Mouse (Mus musculus) myocyte (in vitro differentiated cells): ENCODE measurements at regions not wholly inside any gene's neighbourhood (a gene's known extent, or its start where the extent isn't known, plus 50 kb on each side); places are given as distances from the start of the nearest gene placed in this dataset.

ENCODE experiments used
- E2F4 ChIP-seq: IDR thresholded peaks from one replicate; pipeline ENCODE4 v1.6.1; 2011; ENCODE audit warnings: mild to moderate bottlenecking, control low read depth, moderate library complexity; ENCODE audit not compliant: insufficient read depth
- MAX ChIP-seq: IDR thresholded peaks from one replicate; pipeline ENCODE4 v1.6.1; 2011; ENCODE audit warnings: low read depth, mild to moderate bottlenecking, control low read depth
- MYOD1 ChIP-seq, 3 experiments: IDR thresholded peaks; one replicate each; pipeline ENCODE4 v1.6.1; 2011; ENCODE audit warnings: control low read depth in 2 of 3, low read depth in 2 of 3, mild to moderate bottlenecking in 2 of 3, moderate library complexity in 1 of 3; ENCODE audit not compliant: insufficient read length in 2 of 3, control insufficient read depth in 1 of 3
- POLR2A ChIP-seq: IDR thresholded peaks from one replicate; pipeline ENCODE4 v1.6.1; 2011; ENCODE audit warnings: low read depth, mild to moderate bottlenecking, control low read depth, moderate library complexity; ENCODE audit not compliant: insufficient read length
- POLR2AphosphoS2 ChIP-seq: IDR thresholded peaks from one replicate; pipeline ENCODE4 v1.6.1; 2011; ENCODE audit warnings: low read depth, control low read depth; ENCODE audit not compliant: insufficient read length
- REST ChIP-seq: IDR thresholded peaks from one replicate; pipeline ENCODE4 v1.6.1; 2011; ENCODE audit warnings: mild to moderate bottlenecking, control low read depth, moderate library complexity; ENCODE audit not compliant: insufficient read depth, insufficient read length
- TCF12 ChIP-seq: IDR thresholded peaks from one replicate; pipeline ENCODE4 v1.6.1; 2011; ENCODE audit warnings: mild to moderate bottlenecking, control low read depth; ENCODE audit not compliant: poor library complexity, insufficient read depth, severe bottlenecking
- USF1 ChIP-seq: IDR thresholded peaks from one replicate; pipeline ENCODE4 v1.6.1; 2011; ENCODE audit warnings: low read depth, mild to moderate bottlenecking, control low read depth, moderate library complexity

- TF ChIP-seq MAX = no peak
- TF ChIP-seq E2F4 = no peak
- no peak for TF ChIP-seq POLR2A
- TF ChIP-seq TCF12 = no peak
- TF ChIP-seq POLR2AphosphoS2 = no peak
- no peak for TF ChIP-seq REST
- TF ChIP-seq MYOD1 (IDR thresholded peaks at IDR 0.05; ENCODE audit: control insufficient read depth in 1 of 3, insufficient read length in 2 of 3, low read depth in 2 of 3) = no peak
- TF ChIP-seq USF1 = no peak
Observed at GRCm38 (mm10) chr5:76418901-76419823, 55.6 kb upstream of the Nmu start.
